Mouse (Mus musculus): ENCODE results near the gene Thy1.

DNA sequence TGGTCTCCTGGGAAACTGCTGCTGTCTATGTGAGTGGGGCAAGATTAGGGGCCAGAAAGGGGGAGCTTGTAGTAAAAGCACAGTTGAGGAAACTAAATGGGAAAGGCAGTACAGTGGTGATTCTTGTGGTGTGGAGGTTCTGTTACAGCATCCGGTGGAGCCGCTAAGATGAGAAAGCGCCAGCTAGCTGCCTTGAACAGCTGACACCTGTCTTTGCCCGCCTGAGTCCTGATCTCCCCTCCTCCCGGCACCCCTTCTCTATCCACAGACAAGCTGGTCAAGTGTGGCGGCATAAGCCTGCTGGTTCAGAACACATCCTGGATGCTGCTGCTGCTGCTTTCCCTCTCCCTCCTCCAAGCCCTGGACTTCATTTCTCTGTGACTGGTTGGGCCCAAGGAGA lies 3.9 kb downstream of the Thy1 start:
- no peak for TF ChIP-seq CTCF (IDR thresholded peaks at IDR 0.05)
- no peak for TF ChIP-seq POLR2A (IDR thresholded peaks at IDR 0.05; ENCODE audit: insufficient read depth, low read depth, low read length)
